Mouse (Mus musculus): ENCODE results near the gene L3mbtl2.
A peak's percentile ranks its signal among the peaks of the same experiment; 100 is the strongest.

Gene L3mbtl2

GRCm38 (mm10) chr15:81708991-81709390 lies 45.3 kb downstream of the L3mbtl2 start:
- DNase-seq (ENCODE audit: low spot score): no peak

- no peak for DNase-seq (ENCODE audit: low spot score)
These were observed 46.0 kb downstream of the L3mbtl2 start for GRCm38 (mm10) chr15:81709686-81710085.

- DNase-seq (ENCODE audit: low spot score): no peak
These were observed 47.1 kb downstream of the L3mbtl2 start for GRCm38 (mm10) chr15:81710801-81711200.

- no peak for DNase-seq (ENCODE audit: low spot score)
These were observed 50.1 kb downstream of the L3mbtl2 start for GRCm38 (mm10) chr15:81713742-81714141.

- DNase-seq (ENCODE audit: low spot score): no peak
These were observed 54.8 kb downstream of the L3mbtl2 start for GRCm38 (mm10) chr15:81718336-81719138.

- DNase-seq (ENCODE audit: low spot score): no peak
These were observed 55.4 kb downstream of the L3mbtl2 start for GRCm38 (mm10) chr15:81719139-81719531.

- no peak for DNase-seq (ENCODE audit: low spot score)
These were observed 58.7 kb downstream of the L3mbtl2 start for GRCm38 (mm10) chr15:81722361-81722760.

GRCm38 (mm10) chr15:81723653-81724052 lies 60.0 kb downstream of the L3mbtl2 start:
- DNase-seq (ENCODE audit: low spot score): no peak

GRCm38 (mm10) chr15:81725965-81726364 lies 62.3 kb downstream of the L3mbtl2 start:
- no peak for DNase-seq (ENCODE audit: low spot score)

- peak; percentile 56 for DNase-seq (ENCODE audit: low spot score)
These were observed 65.6 kb downstream of the L3mbtl2 start for GRCm38 (mm10) chr15:81729241-81729791.

- peak; percentile 98 for DNase-seq (ENCODE audit: low spot score)
These were observed 66.3 kb downstream of the L3mbtl2 start for GRCm38 (mm10) chr15:81729792-81730635.

- no peak for DNase-seq (ENCODE audit: low spot score)
These were observed 71.4 kb downstream of the L3mbtl2 start for GRCm38 (mm10) chr15:81735075-81735474.
